Mouse (Mus musculus) left cerebral cortex, adult 9 months (tissue): ENCODE data around the gene Tspear.
"Not testable (repeated sequence)": the region's sequence is repeated elsewhere in the genome, so short reads cannot be mapped to it uniquely, and the experiment has no call there.

ENCODE experiments used
- DNase-seq, 2 experiments: peaks; one replicate each; pipeline ENCODE4 v3.0.0; 2022; ENCODE audit warnings: low spot score in 2 of 2

Gene Tspear

GRCm38 (mm10) chr10:77711157-77711556 is 24.8 kb downstream of the Tspear start, which contains the start of gene Gm10024:
Gene Gm10024 (plus strand): TSS chr10:77711457.
- DNase-seq = not testable (repeated sequence)

GRCm38 (mm10) chr10:77713734-77714133 is 27.4 kb downstream of the Tspear start:
- DNase-seq = no peak

- DNase-seq = no peak
Observed at GRCm38 (mm10) chr10:77715507-77715906, 29.1 kb downstream of the Tspear start, which contains the start of gene Gm10142. Gene Gm10142 (plus strand): TSS chr10:77715807.

DNA sequence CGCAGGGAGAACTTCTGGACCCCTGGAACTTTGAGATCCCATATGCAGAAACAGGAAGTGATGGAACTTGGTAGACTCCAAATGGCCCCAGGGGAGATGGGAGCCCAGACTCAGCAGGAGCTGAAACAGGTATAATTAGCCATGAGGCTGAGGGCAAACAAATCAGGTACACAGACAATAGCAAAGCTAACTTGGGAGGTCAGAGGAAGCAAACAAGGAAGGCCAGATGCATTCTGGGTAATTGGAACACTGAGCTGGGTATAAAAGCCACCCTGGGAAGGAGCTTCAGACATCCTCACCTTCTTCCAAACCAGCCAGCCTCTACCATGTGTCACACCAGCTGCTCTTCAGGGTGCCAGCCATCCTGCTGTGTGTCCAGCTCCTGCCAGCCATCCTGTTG is 33.9 kb downstream of the Tspear start, which contains the start of gene Krtap12-1:
Krtap12-1 (plus strand) TSS at position 301 of the 400 bp plus-strand sequence.
- DNase-seq = not testable (repeated sequence)

- no peak for DNase-seq
Observed at GRCm38 (mm10) chr10:77724855-77725254, 38.5 kb downstream of the Tspear start.

- no peak for DNase-seq
Observed at GRCm38 (mm10) chr10:77726186-77726585, 39.8 kb downstream of the Tspear start, which contains the start of gene Gm10100. Gene Gm10100 (plus strand): TSS chr10:77726486.

DNA sequence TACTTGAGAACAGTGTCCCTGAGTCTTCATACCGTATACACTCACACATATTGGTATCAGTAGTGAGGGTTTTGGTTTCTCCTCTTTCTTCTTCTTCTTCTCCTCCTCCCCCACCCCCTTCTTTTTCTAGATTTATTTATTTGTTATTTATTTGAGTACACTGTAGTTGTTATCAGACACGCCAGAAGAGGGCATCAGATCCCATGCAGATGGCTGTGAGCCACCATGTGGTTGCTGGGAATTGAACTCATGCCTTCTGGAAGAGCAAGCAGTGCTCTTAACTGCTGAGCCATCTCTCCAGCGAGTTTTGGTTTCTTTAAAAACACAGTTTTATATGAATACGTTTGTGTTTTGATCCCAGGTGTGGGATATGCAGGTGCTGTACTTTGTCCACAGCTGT is 41.9 kb downstream of the Tspear start:
- no peak for DNase-seq

GRCm38 (mm10) chr10:77729241-77729640 is 42.9 kb downstream of the Tspear start:
- DNase-seq = no peak

DNA sequence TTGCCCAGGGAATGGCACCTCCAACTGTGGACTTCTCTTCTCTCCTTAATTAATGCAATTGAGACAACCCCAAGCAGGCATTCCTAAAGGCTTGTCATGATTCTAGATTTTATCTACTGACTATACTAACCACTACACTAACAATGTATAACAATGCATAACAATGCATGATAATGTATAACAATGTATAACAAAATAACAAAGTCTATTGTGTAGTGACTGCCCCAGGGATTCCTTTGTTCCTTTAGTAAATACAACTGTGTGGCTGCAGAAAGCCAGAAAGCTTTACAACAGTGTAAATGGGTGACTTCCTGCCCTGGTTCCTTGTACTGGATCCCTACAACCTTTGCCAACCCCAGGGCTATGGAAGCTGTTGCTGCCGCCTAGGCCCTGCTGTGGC is 49.6 kb downstream of the Tspear start:
- no peak for DNase-seq

GRCm38 (mm10) chr10:77738929-77739328 is 52.6 kb downstream of the Tspear start:
- no peak for DNase-seq

DNA sequence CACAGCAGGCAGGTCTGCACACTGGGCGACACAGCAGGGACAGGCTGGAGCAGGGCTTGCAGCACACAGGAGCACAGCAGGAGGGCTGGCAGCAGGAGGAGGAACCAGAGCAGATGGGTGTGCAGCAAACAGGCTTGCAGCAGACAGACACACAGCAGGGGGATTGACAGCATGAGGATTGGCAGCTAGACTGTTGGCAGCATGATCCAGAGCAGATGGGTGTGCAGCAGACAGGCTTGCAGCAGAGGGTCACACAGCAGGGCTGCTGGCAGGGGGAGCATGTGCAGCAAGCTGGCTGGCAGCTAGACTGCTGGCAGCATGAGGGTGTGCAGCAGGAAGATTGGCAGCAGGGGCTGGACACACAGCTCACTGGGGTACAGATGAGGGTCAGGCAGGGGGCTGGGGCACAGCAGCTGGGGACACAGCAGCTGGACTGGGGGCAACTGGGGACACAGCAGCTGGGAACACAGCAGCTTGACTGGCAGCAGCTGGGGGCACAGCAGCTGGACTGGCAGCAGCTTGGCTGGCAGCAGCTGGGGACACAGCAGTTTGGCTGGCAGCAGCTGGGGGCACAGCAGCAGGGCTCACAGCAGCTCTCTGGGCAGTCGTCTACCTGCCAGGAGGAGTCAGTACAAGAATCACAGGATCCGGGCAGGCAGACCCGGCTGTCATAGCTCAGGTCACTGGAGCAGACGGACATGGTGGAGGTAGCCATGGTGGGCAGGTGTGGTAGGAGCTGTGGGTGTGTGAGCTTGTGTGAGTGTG is 55.7 kb downstream of the Tspear start, which contains the start of gene Gm18596:
Gm18596 (minus strand) TSS at position 715 of the 765 bp plus-strand sequence.
- not testable (repeated sequence) for DNase-seq

DNA sequence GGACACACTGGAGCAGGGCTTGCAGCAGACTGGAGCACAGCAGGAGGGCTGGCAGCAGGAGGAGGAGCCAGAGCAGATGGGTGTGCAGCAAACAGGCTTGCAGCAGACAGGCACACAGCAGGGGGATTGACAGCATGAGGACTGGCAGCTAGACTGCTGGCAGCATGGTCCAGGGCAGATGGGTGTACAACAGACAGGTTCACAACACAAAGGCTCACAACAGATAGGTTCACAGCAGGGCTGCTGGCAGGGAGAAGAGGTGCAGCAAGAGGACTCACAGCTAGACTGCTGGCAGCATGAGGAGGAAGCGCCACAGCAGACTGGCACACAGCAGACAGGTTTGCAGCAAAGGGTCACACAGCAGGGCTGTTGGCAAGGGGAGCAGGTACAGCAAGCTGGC is 64.3 kb downstream of the Tspear start:
- DNase-seq = not testable (repeated sequence)

DNA sequence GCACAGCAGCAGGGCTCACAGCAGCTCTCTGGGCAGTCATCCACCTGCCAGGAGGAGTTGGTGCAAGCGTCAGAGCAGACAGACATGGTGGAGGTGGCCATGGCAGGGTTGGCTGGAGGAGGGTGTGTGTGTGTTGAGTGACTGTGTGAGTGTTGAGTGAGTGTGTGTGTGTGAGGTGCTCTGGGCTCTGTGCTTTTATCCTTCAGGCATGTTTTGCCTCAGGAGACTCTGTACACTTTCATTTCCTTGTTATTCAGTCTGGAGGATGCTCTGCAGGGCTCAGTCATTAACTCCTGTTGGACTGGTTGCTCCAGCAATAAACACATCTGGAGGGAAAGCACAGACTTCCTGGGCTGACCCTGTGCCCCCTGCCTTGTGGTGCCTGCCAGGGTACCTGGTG is 64.9 kb downstream of the Tspear start, which contains the start of gene Gm9736:
Gm9736 (minus strand) TSS at position 101 of the 400 bp plus-strand sequence.
- DNase-seq = not testable (repeated sequence)

DNA sequence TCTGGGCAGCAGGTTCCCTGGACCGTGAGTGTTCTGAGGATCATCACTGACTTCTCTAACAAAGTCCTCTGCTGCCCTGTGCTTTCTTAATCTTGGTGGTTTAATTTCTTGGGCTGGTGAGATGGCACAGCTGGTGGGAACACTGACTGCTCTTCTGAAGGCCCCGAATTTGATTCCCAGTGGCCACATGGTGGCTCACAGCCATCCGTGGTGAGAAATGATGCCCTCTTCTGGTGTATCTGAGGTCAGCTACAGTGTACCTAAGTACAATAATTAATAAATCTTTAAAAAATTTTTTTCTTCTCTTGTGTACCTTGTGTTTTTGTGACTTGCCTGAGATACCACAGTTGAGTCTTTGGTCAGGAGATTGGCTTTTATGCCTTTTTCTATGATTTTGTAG is 65.9 kb downstream of the Tspear start:
- DNase-seq = not testable (repeated sequence)

DNA sequence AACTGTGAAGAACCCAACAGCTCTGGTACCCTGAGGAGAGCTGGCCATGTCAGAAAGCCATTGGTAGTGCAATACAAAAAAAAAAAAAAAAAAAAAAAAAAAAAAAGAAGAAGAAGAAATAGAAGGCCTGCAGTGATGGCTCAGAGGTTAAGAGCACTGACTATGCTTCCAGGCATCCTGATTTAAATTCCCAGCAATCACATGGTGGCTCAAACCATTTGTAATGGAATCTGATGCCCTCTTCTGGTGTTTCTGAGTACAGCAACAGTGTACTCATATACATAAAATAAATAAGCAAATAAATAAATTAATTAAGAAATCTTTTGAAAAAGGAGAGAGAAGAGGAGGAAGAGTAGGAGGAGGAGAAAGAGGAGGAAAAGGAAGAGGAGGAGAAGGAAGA is 67.1 kb downstream of the Tspear start:
- no peak for DNase-seq

GRCm38 (mm10) chr10:77759582-77759981 is 73.2 kb downstream of the Tspear start, which contains the start of gene Gm3233:
Gene Gm3233 (minus strand): TSS chr10:77759682.
- DNase-seq = not testable (repeated sequence)

DNA sequence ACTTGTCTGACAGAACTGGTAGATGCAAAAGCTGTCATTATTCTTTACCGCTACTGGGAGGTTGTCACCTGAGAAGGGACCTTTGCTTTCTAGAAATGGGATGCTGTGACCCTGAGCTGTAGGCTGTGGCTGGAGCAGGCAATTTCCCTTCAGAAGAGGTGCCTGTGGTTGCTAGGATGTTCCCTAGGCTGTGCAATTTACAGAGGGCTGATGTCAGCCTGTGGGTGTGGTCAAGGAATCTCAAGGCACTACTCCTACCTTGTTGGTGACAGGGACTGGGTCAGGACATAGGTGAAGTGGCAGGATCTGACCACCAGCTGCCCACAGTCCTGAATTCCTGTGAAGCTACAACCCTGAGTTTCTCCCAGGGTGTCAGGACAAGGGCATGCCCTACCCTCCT is 83.4 kb downstream of the Tspear start:
- DNase-seq = no peak

GRCm38 (mm10) chr10:77771225-77771624 is 84.9 kb downstream of the Tspear start, which contains the start of gene Gm3238:
Gene Gm3238 (minus strand): TSS chr10:77771325.
- DNase-seq = not testable (repeated sequence)

DNA sequence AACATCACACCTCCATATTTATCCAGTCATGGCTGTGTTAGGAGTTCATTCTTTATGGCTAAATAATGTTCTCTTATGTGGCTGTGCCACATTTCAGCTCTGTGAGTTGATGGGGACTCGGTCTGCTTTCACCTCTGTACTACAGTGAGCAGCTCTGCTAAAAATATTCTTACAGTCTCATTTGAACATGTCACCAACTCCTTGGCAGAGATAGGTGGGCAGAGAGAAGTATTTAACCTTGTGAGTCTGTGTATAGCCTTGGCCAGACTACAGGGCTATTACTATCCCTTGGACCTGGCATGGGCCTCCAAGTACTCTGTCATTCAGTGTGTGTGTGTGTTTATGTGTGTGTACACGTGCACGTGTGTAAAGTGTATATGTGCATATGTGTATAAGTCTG is 85.8 kb downstream of the Tspear start:
- DNase-seq = not testable (repeated sequence)

GRCm38 (mm10) chr10:77776844-77777243 is 90.5 kb downstream of the Tspear start, which contains the start of gene Gm7138:
Gene Gm7138 (minus strand): TSS chr10:77776944.
- DNase-seq = not testable (repeated sequence)

DNA sequence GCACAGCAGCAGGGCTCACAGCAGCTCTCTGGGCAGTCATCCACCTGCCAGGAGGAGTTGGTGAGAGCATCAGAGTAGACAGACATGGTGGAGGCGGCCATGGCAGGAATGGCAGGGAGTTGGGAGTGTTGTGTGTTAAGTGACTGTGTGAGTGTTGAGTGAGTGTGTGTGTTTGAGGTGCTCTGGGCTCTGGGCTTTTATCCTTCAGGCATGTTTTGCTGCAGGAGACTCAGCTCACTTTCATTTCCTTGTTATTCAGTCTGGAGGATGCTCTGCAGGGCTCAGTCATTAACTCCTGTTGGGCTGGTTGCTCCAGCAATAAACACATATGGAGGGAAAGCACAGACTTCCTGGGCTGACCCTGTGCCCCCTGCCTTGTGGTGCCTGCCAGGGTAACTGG is 96.1 kb downstream of the Tspear start, which contains the start of gene Gm3250:
Gm3250 (minus strand) TSS at position 101 of the 400 bp plus-strand sequence.
- not testable (repeated sequence) for DNase-seq

- not testable (repeated sequence) for DNase-seq
Observed at GRCm38 (mm10) chr10:77783396-77783795, 97.0 kb downstream of the Tspear start.

GRCm38 (mm10) chr10:77787876-77788275 is 101.5 kb downstream of the Tspear start, which contains the start of gene Gm7137:
Gene Gm7137 (minus strand): TSS chr10:77788200.
- DNase-seq = not testable (repeated sequence)
